Mouse (Mus musculus): ENCODE measurements around the gene Sf3b1.

Gene Sf3b1

DNA sequence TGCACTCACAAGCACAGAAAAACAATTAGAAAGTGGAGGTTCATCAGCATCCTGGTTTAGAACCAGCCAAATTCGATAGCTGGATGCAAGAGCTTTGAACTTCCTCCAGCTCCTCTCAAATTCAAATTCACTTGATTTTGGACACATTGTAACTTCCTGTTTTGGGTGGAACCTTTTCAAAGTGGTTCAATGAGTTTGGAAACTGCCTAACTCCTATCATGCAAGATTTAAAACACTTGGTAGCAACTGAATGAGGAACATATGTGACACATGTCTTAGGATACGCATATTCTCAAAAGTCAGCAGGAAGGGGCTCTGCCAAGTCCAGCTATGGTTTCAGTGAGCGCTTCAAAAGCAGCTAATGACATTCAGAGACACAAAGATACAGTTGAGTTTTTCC is 82.6 kb downstream of the Sf3b1 start:
- DNase-seq = no peak

DNA sequence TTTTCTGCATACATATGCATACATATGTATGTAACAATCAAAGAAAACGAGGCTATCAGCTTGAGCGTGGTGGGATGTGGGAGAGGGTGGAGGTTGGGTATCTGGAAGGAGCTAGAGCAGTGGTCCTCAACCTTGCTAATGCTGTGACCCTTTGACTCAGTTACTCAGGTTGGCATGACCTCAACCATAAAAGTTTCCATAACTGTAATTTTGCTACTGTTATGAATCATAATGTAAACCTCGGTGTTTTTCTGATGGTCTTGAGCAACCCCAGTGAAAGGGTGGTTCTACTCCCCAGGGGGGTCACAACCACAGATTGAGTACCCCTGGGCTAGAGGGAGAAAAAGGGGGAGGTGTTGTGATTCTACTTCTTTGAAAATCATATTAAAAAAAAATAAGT is 91.8 kb downstream of the Sf3b1 start:
- DNase-seq = no peak
